Mouse (Mus musculus) monocyte, adult 2 months (primary cell): ENCODE results near the gene Olfr767.
"Not testable (repeated sequence)": the region's sequence is repeated elsewhere in the genome, so short reads cannot be mapped to it uniquely, and the experiment has no call there.

Experiments
- DNase-seq, 2 experiments: peaks; one replicate each; pipeline ENCODE4 v3.0.0; 2022; ENCODE audit warnings: low spot score in 2 of 2, low read depth in 1 of 2

Olfr767 gene

GRCm38 (mm10) chr10:129082810-129083209, at the start of gene Olfr767:
Gene Olfr767, minus strand, starts transcription at chr10:129082910.
- DNase-seq: not testable (repeated sequence)

GRCm38 (mm10) chr10:129117761-129118160, 35.1 kb upstream of the Olfr767 start, which contains the start of gene Olfr769:
Gene Olfr769, minus strand, starts transcription at chr10:129117861.
- DNase-seq: no peak

- no peak for DNase-seq
Observed at GRCm38 (mm10) chr10:129115146-129115545, 32.4 kb upstream of the Olfr767 start.

- DNase-seq: no peak
Observed at GRCm38 (mm10) chr10:129101231-129101630, 18.5 kb upstream of the Olfr767 start.

- no peak for DNase-seq
Observed at GRCm38 (mm10) chr10:129099275-129099674, 16.6 kb upstream of the Olfr767 start, which contains the start of gene Olfr768. Gene Olfr768, minus strand, starts transcription at chr10:129099375.

- DNase-seq: no peak
Observed at GRCm38 (mm10) chr10:129068877-129069276, 13.8 kb downstream of the Olfr767 start, which contains the start of gene Olfr766-ps1. Gene Olfr766-ps1, minus strand, starts transcription at chr10:129068977.

GRCm38 (mm10) chr10:129049898-129050297, 32.8 kb downstream of the Olfr767 start, which contains the start of gene Olfr765:
Gene Olfr765, minus strand, starts transcription at chr10:129049998.
- not testable (repeated sequence) for DNase-seq

GRCm38 (mm10) chr10:129039796-129040195, 42.9 kb downstream of the Olfr767 start, which contains the start of gene Olfr764-ps1:
Gene Olfr764-ps1, minus strand, starts transcription at chr10:129039896.
- no peak for DNase-seq

GRCm38 (mm10) chr10:129028343-129028742, 54.4 kb downstream of the Olfr767 start:
- DNase-seq: no peak

- no peak for DNase-seq
Observed at GRCm38 (mm10) chr10:129026018-129026662, 56.6 kb downstream of the Olfr767 start.
